9 mouse cellular contexts compared by ENCODE assay signal in the genomic region with DNA sequence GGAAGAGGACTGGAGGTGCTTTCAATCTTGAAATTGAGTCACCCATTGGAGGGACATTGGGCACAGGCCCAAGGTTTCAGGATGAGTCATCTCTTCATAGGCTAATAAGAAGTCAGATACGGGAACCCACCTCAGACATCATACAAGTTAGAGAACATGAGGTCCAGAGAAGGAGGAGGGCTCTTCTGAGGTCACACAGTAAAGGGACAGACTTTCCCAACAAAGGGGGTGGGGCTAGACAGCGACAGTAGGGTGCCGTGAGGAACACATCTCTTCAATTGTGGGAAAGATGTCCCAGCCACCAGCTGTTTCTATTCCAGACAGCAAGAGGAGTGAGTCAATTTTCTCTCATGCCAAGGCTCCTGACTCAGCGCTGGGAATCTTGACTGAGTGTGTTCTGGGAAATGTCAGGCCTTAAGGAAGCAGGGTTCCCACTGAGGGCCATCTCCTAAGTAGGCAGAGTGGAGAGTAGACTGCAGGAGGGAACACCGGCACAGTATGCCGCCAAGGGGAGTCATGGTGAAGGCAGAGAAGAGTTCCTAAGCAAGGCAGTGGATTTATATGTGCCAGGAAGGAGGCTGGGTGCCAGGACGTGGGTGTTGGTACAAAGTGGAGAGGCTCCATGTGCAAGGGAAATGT. TPM values are rescaled to one million over a fixed set of nuclear protein-coding genes. Genes with fewer than 3 reads are reported as not detected.
DNase-seq lines count a peak whose midpoint lies in the region; ATAC-seq lines count a peak whose summit lies in the region.
"Had no signal": no experiment of that assay in that cellular context is flagged by ENCODE, and none has a peak within 500 bp of the region (broad histone marks: within the 10 kb centered on the region; RNA-seq: fewer than 3 reads in every experiment).

No protein-coding gene starts in this region.

- H3K36me3 ChIP-seq in forebrain, embryonic 13.5 days (ENCODE audit: poor library complexity, severe bottlenecking), result 0 out of 2 replicates have a peak, but pooled peaks cover 3% of the 10 kb centered on the region

- no peaks in the 10 kb centered on the region for H3K9me3 ChIP-seq in forebrain, embryonic 13.5 days (replicated peaks)

- peaks cover 34% of the 10 kb centered on the region for H3K4me1 ChIP-seq in forebrain, embryonic 13.5 days

- peak overlapping the region; percentile 80; the same call in 1 of the 2 replicates for H3K27ac ChIP-seq in forebrain, embryonic 13.5 days

- WGBS in forebrain, embryonic 13.5 days, result 84% methylated on average over 7 of the region's 7 CpGs

- no peak overlapping the region for H3K9ac ChIP-seq in forebrain, embryonic 13.5 days
- H3K9ac ChIP-seq: lung, embryonic 14.5 days had no signal

- H3K27me3 ChIP-seq in forebrain, embryonic 13.5 days, result no peaks in the 10 kb centered on the region

- H3K4me2 ChIP-seq in forebrain, embryonic 13.5 days, result no peak overlapping the region

- peak; percentile 57 for DNase-seq in cerebellum, adult 11-12 months
- DNase-seq in 416B (ENCODE audit: low read depth), result peak; percentile 85
- peak; percentile 71 to 89 for DNase-seq in layer of hippocampus, adult 18-20 months (ENCODE audit: low spot score in 2 of 2)
- DNase-seq in lung, postnatal 36 days, result peak; percentile 70
- DNase-seq in telencephalon, adult 2 months (ENCODE audit: low read depth, low spot score), result peak; percentile 90
- no peak for DNase-seq in embryo, embryonic 10 days (ENCODE audit: low spot score)
- DNase-seq: lung, embryonic 14.5 days had no signal

- no peak overlapping the region for H3K4me3 ChIP-seq in forebrain, embryonic 13.5 days

- no peak for ATAC-seq in cerebellum, adult (ENCODE audit: insufficient number of reproducible peaks, low FRiP score, low TSS enrichment)
- ATAC-seq in forebrain, embryonic 13.5 days, result no peak

RNA-seq across cellular contexts. Expression of gene Coq8b, which starts 1.0 kb away (rescaled TPM):
- polyA plus RNA-seq in forebrain, embryonic 13.5 days (2015; fragmentation: Nextera tagmentation; extraction: Ambion mirVana), result 22.3 and 25.5 TPM in 2 replicates
- total RNA-seq in layer of hippocampus, adult 18-20 months (2021), result 10 to 100 TPM; 32.7 to 40.7 TPM

RNA-seq across cellular contexts. Expression of gene Itpkc, which starts 3.4 kb away (rescaled TPM):
- 4.6 and 5.4 TPM in 2 replicates for polyA plus RNA-seq in forebrain, embryonic 13.5 days (2015; fragmentation: Nextera tagmentation; extraction: Ambion mirVana)
- total RNA-seq in layer of hippocampus, adult 18-20 months (2021), result 10 to 100 TPM; 10.6 TPM

RNA-seq across cellular contexts. Expression of gene Numbl, which starts 26.4 kb away (rescaled TPM):
- 31.1 and 32.3 TPM in 2 replicates for polyA plus RNA-seq in forebrain, embryonic 13.5 days (2015; fragmentation: Nextera tagmentation; extraction: Ambion mirVana)
- 100 to 1,000 TPM; 141 to 149 TPM for total RNA-seq in layer of hippocampus, adult 18-20 months (2021)

RNA-seq across cellular contexts. Expression of gene Snrpa, which starts 35.7 kb away (rescaled TPM):
- 269 and 280 TPM in 2 replicates for polyA plus RNA-seq in forebrain, embryonic 13.5 days (2015; fragmentation: Nextera tagmentation; extraction: Ambion mirVana)
- total RNA-seq in layer of hippocampus, adult 18-20 months (2021), result 10 to 100 TPM; 90.9 to 95.3 TPM

RNA-seq across cellular contexts. Expression of gene BC024978, which starts 36.2 kb away (rescaled TPM):
- 4.2 and 4.4 TPM in 2 replicates for polyA plus RNA-seq in forebrain, embryonic 13.5 days (2015; fragmentation: Nextera tagmentation; extraction: Ambion mirVana)
- 10 to 100 TPM; 20.6 to 23.8 TPM for total RNA-seq in layer of hippocampus, adult 18-20 months (2021)
